Mouse (Mus musculus): ENCODE measurements around the gene Shank3.

GRCm38 (mm10) chr15:89496131-89496530 is 3.3 kb upstream of the Shank3 start:
- TF ChIP-seq CTCF (IDR thresholded peaks at IDR 0.05; ENCODE audit: low read depth, low read length), result no peak
- TF ChIP-seq POLR2A (IDR thresholded peaks at IDR 0.05; ENCODE audit: insufficient read depth, low read length), result no peak
- no peak for TF ChIP-seq EP300 (IDR thresholded peaks at IDR 0.05; ENCODE audit: insufficient read depth, low read depth, low read length)

Measured in ES-Bruce4 (cell line).